Mouse (Mus musculus) brain, adult 2 months (tissue): ENCODE measurements at regions not wholly inside any gene's neighbourhood (a gene's known extent, or its start where the extent isn't known, plus 50 kb on each side); places are given as distances from the start of the nearest gene placed in this dataset.
A peak's percentile ranks its signal among the peaks of the same experiment; 100 is the strongest.

Source experiments
- DNase-seq: peaks from one replicate; pipeline ENCODE4 v3.0.0; 2011; ENCODE audit warnings: low read depth, low spot score

DNA sequence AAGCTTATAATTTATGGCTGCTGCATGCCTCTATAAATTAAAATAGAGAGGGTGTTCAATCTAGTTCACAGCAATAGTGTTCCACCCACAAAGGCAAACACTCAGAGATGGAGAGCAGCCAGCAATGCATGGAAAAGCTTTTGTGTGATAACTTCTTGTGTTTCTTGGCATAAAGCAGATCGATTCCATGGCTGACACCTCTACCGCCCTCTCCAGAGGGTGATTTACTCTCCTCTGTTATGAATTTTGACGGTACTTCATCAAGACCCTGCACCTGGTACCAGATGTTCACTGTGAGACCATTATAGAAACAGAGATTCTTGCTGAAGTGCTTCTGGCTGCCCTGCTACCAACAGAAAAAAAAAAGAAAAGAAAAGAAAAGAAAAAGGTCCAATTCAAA lies 54.1 kb upstream of the Btc start:
- peak; percentile 26 for DNase-seq

DNA sequence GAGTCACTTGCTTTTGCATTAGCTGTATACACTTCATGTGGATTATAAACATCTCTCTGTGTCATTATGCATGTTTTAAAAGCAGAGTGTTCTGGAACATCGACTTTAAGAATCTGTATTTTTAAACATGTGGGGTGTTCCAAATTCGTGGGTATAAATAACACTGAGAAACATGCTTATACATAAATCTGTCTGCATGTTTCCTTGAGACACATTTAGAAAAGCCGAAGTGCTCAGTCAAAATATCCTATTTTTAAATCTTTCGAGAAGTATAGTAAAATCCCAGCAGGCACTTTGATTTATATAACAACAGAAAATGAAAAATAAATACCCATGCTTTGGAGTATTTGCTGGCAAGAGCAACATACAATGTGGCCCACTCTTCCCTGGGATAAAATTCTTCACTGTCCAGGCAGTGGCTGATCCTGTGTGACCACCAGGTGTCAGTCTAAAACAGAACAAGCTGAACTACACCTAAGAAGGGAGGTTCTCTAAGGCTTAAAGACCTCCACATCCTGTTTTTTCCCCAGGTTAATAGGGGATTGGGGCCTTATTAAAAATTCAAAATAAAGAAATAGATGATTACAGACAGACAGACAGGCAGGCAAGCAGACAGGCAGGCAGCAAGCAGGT lies 52.4 kb upstream of the Parm1 start:
- peak; percentile 69 for DNase-seq
